Mouse (Mus musculus) liver, embryonic 14.5 days (tissue): ENCODE data around the gene Smim13.

Source experiments
- CTCF ChIP-seq: IDR thresholded peaks from 2 replicates; pipeline ENCODE4 v1.5.1; 2016; ENCODE audit warnings: antibody characterized with exemption, low read depth, control low read depth
- EP300 ChIP-seq: IDR thresholded peaks from 2 replicates; pipeline ENCODE4 v1.6.1; 2016; ENCODE audit warnings: antibody characterized with exemption, low read depth

DNA sequence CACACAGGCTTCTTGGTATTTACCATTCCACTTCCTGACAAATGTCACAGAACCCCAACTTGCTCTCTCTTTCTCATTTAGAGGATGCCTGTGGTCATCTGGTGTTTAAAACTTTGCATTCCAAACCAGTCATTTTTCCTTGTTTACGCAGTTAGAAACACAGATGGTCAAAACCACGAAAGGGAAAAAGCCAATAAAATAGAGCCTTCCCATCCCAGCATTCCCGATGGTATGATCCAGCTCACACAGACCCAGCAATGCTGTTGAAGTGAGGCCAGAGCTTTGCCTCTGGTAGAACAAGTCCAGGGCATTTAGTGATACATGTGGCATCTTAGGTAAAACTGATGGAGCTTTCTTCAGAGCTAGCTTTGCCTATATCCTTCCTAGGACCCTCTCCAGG, 71.8 kb downstream of the Smim13 start:
- TF ChIP-seq CTCF (no peak), EP300 (no peak)
